Mouse (Mus musculus): Measurements from ENCODE around the gene Traf5. TPM values are rescaled to one million over a fixed set of nuclear protein-coding genes. Genes with fewer than 3 reads are reported as not detected.
A peak's percentile ranks its signal among the peaks of the same experiment; 100 is the strongest.

Traf5 gene
- polyA plus RNA-seq, 1 experiment from 2014 or later, result 16.1 TPM

DNA sequence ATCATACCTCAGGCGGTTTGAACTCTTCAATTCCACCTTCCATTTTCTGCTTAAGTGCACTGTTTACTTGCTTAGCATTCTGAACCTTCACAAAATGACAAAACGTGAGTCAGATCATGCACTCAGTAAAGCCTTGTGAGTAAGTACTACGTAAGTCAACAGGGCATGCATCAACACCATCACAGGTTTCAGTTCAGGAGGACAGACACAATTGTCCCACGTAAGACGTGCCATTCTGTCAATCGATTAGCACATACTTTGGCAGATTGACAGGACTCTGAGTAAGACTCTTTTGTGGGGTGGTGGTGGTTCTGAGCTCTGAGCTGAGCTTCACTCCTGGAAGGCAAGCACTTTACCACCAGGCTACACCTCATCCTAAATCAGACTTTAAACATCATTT lies 23.9 kb upstream of the Traf5 start:
- no peaks in the 10 kb centered on the region for H3K27me3 ChIP-seq (ENCODE audit: control insufficient read depth, insufficient read depth, low read length)
- H3K27ac ChIP-seq (ENCODE audit: low read length), result no peak overlapping the region
- no peak overlapping the region for H3K4me2 ChIP-seq (ENCODE audit: low read depth, low read length)
- no peak for ATAC-seq (replicated peaks; ENCODE audit: extremely low read depth, insufficient read depth, low FRiP score)
- H3K36me3 ChIP-seq (ENCODE audit: control insufficient read depth, insufficient read depth), result peaks cover 44% of the 10 kb centered on the region
- no peaks in the 10 kb centered on the region for H3K9me3 ChIP-seq (replicated peaks; ENCODE audit: control insufficient read depth, low read length)
- H3K9ac ChIP-seq (ENCODE audit: low read length), result no peak overlapping the region
- H3K4me1 ChIP-seq (ENCODE audit: control insufficient read depth, insufficient read depth, low read length), result 0 out of 2 replicates have a peak, but pooled peaks cover 4% of the 10 kb centered on the region
- no peak overlapping the region for H3K4me3 ChIP-seq (ENCODE audit: low read length)
- WGBS, result 84% methylated on average over 6 of the region's 6 CpGs

DNA sequence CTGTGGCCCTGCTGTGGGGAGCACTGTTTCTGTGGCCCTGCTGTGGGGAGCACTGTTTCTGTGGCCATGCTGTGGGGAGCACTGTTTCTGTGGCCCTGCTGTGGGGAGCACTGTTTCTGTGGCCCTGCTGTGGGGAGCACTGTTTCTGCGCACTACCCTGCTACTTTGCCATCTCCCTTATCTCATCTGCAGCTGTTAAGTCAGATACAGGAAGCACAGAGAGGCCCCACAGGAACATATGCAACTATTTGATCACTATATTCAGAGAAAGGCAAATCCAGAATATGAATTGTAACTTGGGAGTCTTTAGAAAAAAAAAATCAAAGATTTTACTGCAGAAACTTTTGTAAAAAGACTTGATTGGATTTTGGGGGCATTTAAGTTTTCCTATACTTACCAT lies 23.0 kb upstream of the Traf5 start:
- H3K4me1 ChIP-seq (ENCODE audit: control insufficient read depth, insufficient read depth, low read length), result no peaks in the 10 kb centered on the region
- WGBS, result 81% methylated on average over 1 of the region's 1 CpGs
- no peak for ATAC-seq (replicated peaks; ENCODE audit: extremely low read depth, insufficient read depth, low FRiP score)
- peaks cover 40% of the 10 kb centered on the region for H3K36me3 ChIP-seq (ENCODE audit: control insufficient read depth, insufficient read depth)
- H3K4me3 ChIP-seq (ENCODE audit: low read length), result no peak overlapping the region
- H3K9me3 ChIP-seq (replicated peaks; ENCODE audit: control insufficient read depth, low read length), result no peaks in the 10 kb centered on the region
- H3K27me3 ChIP-seq (ENCODE audit: control insufficient read depth, insufficient read depth, low read length), result no peaks in the 10 kb centered on the region
- H3K27ac ChIP-seq (ENCODE audit: low read length), result no peak overlapping the region
- H3K4me2 ChIP-seq (ENCODE audit: low read depth, low read length), result no peak overlapping the region
- H3K9ac ChIP-seq (ENCODE audit: low read length), result no peak overlapping the region

DNA sequence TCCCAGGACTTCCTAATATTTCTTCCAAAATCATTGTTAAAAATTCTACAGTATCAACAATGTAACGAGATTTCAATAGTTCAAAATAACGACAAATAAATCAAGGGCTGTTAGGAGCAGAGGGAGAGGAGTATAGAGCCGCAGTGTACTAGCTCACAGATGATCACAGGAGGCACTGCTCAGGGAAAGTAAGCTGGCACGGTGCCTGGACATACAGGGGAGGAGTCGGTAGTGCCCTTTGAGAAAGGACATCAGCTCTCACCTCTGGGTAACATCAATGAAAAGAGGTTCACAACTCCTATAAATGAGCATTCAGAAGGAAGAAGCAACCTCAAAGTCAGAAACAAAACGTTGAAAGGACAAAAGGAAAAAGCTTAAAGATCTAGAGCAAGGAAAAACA lies 16.8 kb upstream of the Traf5 start:
- Histone ChIP-seq H3K27ac (ENCODE audit: low read length) (peak overlapping the region; percentile 82), H3K4me2 (ENCODE audit: low read depth, low read length) (no peak overlapping the region), H3K27me3 (ENCODE audit: control insufficient read depth, insufficient read depth, low read length) (no peaks in the 10 kb centered on the region), H3K4me1 (ENCODE audit: control insufficient read depth, insufficient read depth, low read length) (peaks cover 14% of the 10 kb centered on the region), H3K9me3 (replicated peaks; ENCODE audit: control insufficient read depth, low read length) (no peaks in the 10 kb centered on the region), H3K9ac (ENCODE audit: low read length) (no peak overlapping the region), H3K4me3 (ENCODE audit: low read length) (no peak overlapping the region), H3K36me3 (ENCODE audit: control insufficient read depth, insufficient read depth) (peaks cover 22% of the 10 kb centered on the region)
- WGBS, result 39% methylated on average over 6 of the region's 6 CpGs
- peak; percentile 89 for ATAC-seq (replicated peaks; ENCODE audit: extremely low read depth, insufficient read depth, low FRiP score)

DNA sequence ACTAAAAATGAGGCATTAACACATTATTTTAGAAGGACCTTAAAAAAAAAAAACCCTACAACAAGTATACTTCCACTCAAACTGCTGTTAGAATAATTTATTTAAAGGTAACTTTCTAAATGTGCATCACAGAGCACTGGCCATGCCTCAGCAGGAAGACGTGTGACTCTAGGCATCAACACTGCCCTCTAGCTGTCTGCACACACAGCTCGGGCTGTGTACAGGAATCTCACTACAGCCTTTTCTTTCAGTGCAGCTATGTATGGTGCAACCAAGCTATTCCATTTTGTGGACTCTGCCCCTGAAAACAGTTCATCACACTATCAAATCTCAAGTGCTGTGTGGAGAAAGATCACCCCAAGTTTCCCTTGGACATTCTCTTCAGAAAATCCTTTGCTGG lies 15.0 kb upstream of the Traf5 start:
- ATAC-seq (replicated peaks; ENCODE audit: extremely low read depth, insufficient read depth, low FRiP score), result peak; percentile 73
- Histone ChIP-seq H3K36me3 (ENCODE audit: control insufficient read depth, insufficient read depth) (peaks cover 24% of the 10 kb centered on the region), H3K27ac (ENCODE audit: low read length) (no peak overlapping the region), H3K4me2 (ENCODE audit: low read depth, low read length) (no peak overlapping the region), H3K4me1 (ENCODE audit: control insufficient read depth, insufficient read depth, low read length) (peaks cover 21% of the 10 kb centered on the region), H3K9me3 (replicated peaks; ENCODE audit: control insufficient read depth, low read length) (no peaks in the 10 kb centered on the region), H3K4me3 (ENCODE audit: low read length) (no peak overlapping the region), H3K9ac (ENCODE audit: low read length) (no peak overlapping the region), H3K27me3 (ENCODE audit: control insufficient read depth, insufficient read depth, low read length) (no peaks in the 10 kb centered on the region)
- 18% methylated on average over 2 of the region's 2 CpGs for WGBS

DNA sequence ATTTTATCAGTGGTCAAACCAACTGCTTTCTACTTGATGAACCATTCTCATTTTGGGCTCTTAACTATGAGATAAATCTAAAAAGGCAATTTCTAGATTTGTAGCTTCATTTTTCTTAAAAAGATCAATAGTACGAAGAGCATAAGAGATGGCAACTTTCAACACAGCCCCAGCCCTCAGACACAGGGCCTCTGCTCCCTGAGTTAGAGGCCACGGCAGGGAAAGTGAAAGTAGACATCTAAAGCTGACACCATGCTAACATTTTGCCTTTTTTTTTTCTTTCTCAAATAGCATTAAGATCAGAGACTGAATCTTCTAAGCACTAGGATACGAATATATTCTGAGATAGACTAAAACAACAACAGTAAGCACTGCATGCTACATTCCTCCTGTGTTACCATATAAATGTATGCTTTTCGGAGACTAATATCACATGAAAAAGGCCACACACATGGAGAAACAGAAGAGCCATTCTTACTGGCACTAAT lies 13.6 kb upstream of the Traf5 start:
- no peak overlapping the region for H3K4me3 ChIP-seq (ENCODE audit: low read length)
- H3K27me3 ChIP-seq (ENCODE audit: control insufficient read depth, insufficient read depth, low read length), result no peaks in the 10 kb centered on the region
- peaks cover 28% of the 10 kb centered on the region for H3K36me3 ChIP-seq (ENCODE audit: control insufficient read depth, insufficient read depth)
- H3K27ac ChIP-seq (ENCODE audit: low read length), result no peak overlapping the region
- H3K9ac ChIP-seq (ENCODE audit: low read length), result no peak overlapping the region
- no peak overlapping the region for H3K4me2 ChIP-seq (ENCODE audit: low read depth, low read length)
- H3K4me1 ChIP-seq (ENCODE audit: control insufficient read depth, insufficient read depth, low read length), result peaks cover 21% of the 10 kb centered on the region
- ATAC-seq (replicated peaks; ENCODE audit: extremely low read depth, insufficient read depth, low FRiP score), result no peak
- H3K9me3 ChIP-seq (replicated peaks; ENCODE audit: control insufficient read depth, low read length), result no peaks in the 10 kb centered on the region
- 85% methylated on average over 4 of the region's 4 CpGs for WGBS

DNA sequence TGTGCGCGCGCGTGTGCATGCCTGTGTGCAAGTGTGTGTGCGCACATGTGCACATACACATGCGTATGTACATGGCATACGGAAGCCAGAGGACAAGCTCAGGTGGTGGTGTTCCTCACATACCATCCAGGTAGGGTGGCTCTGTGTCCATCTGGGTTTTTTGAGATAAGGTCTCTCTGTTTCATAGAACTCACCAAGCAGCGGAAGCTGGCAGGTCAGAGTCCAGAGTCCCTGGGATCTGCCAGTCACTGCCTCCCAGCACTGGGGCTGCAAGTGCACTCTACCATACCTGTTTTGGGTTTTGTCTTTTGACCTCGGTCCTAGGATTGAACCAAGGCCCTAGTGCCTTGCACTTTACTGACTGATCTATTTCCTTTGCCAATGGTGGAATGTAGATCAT lies 11.7 kb upstream of the Traf5 start:
- 96% methylated on average over 9 of the region's 9 CpGs for WGBS
- Histone ChIP-seq H3K4me1 (ENCODE audit: control insufficient read depth, insufficient read depth, low read length) (peaks cover 11% of the 10 kb centered on the region), H3K4me2 (ENCODE audit: low read depth, low read length) (no peak overlapping the region), H3K36me3 (ENCODE audit: control insufficient read depth, insufficient read depth) (peaks cover 26% of the 10 kb centered on the region), H3K9ac (ENCODE audit: low read length) (no peak overlapping the region), H3K9me3 (replicated peaks; ENCODE audit: control insufficient read depth, low read length) (no peaks in the 10 kb centered on the region), H3K27ac (ENCODE audit: low read length) (no peak overlapping the region), H3K27me3 (ENCODE audit: control insufficient read depth, insufficient read depth, low read length) (no peaks in the 10 kb centered on the region), H3K4me3 (ENCODE audit: low read length) (no peak overlapping the region)
- no peak for ATAC-seq (replicated peaks; ENCODE audit: extremely low read depth, insufficient read depth, low FRiP score)

DNA sequence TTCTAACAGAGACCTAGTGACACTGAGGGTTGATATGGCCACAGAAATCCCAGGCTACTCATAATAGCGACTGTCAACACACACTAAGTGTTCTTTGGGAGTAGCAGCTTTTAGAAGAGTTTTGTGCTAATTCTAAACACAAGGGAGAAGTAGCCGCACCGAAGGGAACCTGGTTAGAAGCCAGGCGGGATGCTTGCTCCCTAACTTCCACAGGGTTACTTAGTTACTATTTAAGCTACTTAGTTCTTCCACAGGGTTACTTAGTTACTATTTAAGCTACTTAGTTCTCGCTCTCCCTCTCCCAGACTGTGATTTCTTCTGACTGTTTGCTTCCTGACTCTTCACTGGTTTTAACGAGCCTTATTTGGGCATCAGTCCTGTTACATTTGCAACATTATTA lies 10.8 kb upstream of the Traf5 start:
- Histone ChIP-seq H3K9ac (ENCODE audit: low read length) (no peak overlapping the region), H3K27ac (ENCODE audit: low read length) (peak overlapping the region; percentile 44; the same call in 1 of the 2 replicates), H3K36me3 (ENCODE audit: control insufficient read depth, insufficient read depth) (peaks cover 26% of the 10 kb centered on the region), H3K9me3 (replicated peaks; ENCODE audit: control insufficient read depth, low read length) (no peaks in the 10 kb centered on the region), H3K4me1 (ENCODE audit: control insufficient read depth, insufficient read depth, low read length) (peaks cover 9% of the 10 kb centered on the region), H3K27me3 (ENCODE audit: control insufficient read depth, insufficient read depth, low read length) (no peaks in the 10 kb centered on the region), H3K4me3 (ENCODE audit: low read length) (no peak overlapping the region), H3K4me2 (ENCODE audit: low read depth, low read length) (no peak overlapping the region)
- WGBS, result 64% methylated on average over 6 of the region's 6 CpGs
- ATAC-seq (replicated peaks; ENCODE audit: extremely low read depth, insufficient read depth, low FRiP score), result no peak

DNA sequence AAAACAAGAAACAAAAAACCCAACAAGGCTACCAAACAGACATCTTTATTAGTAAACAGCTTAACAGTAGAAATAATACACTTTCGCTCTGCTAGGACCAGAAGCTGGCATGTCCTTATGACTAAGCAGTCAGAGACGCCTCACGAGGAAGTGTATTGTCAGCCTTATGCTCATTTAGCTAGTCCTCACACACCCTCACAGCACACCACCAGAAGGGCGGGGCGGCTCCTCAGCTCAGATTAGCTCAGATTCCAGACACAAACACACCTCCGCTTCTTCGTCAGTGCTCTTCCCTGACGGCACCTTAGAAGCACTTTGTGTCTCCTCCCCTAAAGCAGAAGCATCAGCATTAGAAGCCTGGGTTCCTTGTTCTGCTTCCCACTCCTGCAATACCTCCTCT lies 9.0 kb upstream of the Traf5 start:
- Histone ChIP-seq H3K36me3 (ENCODE audit: control insufficient read depth, insufficient read depth) (peaks cover 29% of the 10 kb centered on the region), H3K9me3 (replicated peaks; ENCODE audit: control insufficient read depth, low read length) (no peaks in the 10 kb centered on the region), H3K4me2 (ENCODE audit: low read depth, low read length) (no peak overlapping the region), H3K27me3 (ENCODE audit: control insufficient read depth, insufficient read depth, low read length) (no peaks in the 10 kb centered on the region), H3K27ac (ENCODE audit: low read length) (no peak overlapping the region), H3K4me1 (ENCODE audit: control insufficient read depth, insufficient read depth, low read length) (peaks cover 9% of the 10 kb centered on the region), H3K4me3 (ENCODE audit: low read length) (no peak overlapping the region), H3K9ac (ENCODE audit: low read length) (no peak overlapping the region)
- no peak for ATAC-seq (replicated peaks; ENCODE audit: extremely low read depth, insufficient read depth, low FRiP score)
- WGBS, result 67% methylated on average over 8 of the region's 8 CpGs

DNA sequence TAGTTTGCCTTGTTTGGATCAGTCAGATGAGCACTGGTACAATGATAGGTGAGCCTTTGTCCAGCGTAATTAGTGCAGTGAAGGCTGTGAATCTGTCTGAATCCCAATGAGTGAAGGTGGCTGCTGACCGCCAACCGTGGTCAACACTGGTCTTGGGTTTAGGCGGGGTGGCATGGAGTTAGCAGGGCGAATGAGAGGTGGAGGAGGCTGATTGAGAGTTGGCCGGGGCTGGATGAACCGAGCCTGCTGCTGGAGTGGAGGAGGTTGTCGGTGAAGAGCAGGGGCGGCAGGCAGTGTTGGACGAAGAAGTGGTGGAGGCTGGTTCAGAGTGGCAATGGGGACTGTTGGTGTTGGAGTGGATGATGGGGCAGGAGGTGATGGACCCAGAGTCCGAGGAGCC lies 8.4 kb upstream of the Traf5 start:
- 91% methylated on average over 11 of the region's 11 CpGs for WGBS
- Histone ChIP-seq H3K4me2 (ENCODE audit: low read depth, low read length) (no peak overlapping the region), H3K27me3 (ENCODE audit: control insufficient read depth, insufficient read depth, low read length) (no peaks in the 10 kb centered on the region), H3K27ac (ENCODE audit: low read length) (no peak overlapping the region), H3K36me3 (ENCODE audit: control insufficient read depth, insufficient read depth) (peaks cover 27% of the 10 kb centered on the region), H3K4me3 (ENCODE audit: low read length) (no peak overlapping the region), H3K9me3 (replicated peaks; ENCODE audit: control insufficient read depth, low read length) (no peaks in the 10 kb centered on the region), H3K9ac (ENCODE audit: low read length) (no peak overlapping the region), H3K4me1 (ENCODE audit: control insufficient read depth, insufficient read depth, low read length) (peaks cover 7% of the 10 kb centered on the region)
- ATAC-seq (replicated peaks; ENCODE audit: extremely low read depth, insufficient read depth, low FRiP score), result no peak

Measured in heart, embryonic 16.5 days (tissue).